Mouse (Mus musculus) bone marrow macrophage, adult 2 months (primary cell): ENCODE measurements around the gene Trir. TPM values are rescaled to one million over a fixed set of nuclear protein-coding genes. Genes with fewer than 3 reads are reported as not detected.

Experiments used
- H3K27ac ChIP-seq: 2 replicates; pipeline ENCODE4 v1.5.1; 2012; ENCODE audit warnings: low read depth, low read length; ENCODE audit not compliant: insufficient read depth
- H3K4me1 ChIP-seq: 2 replicates; pipeline ENCODE4 v1.6.1; 2012; ENCODE audit warnings: low read length; ENCODE audit not compliant: control insufficient read depth, insufficient read depth
- H3K4me3 ChIP-seq: 2 replicates; pipeline ENCODE4 v1.5.1; 2012; ENCODE audit warnings: mild to moderate bottlenecking, low read length, moderate library complexity; ENCODE audit not compliant: insufficient read depth
- CTCF ChIP-seq: IDR thresholded peaks from 2 replicates; pipeline ENCODE4 v1.5.1; 2012; ENCODE audit warnings: low read depth, mild to moderate bottlenecking, low read length, moderate library complexity
- POLR2A ChIP-seq: IDR thresholded peaks from 2 replicates; pipeline ENCODE4 v1.6.1; 2012; ENCODE audit warnings: mild to moderate bottlenecking, low read depth, low read length, borderline replicate concordance
- polyA plus RNA-seq: library from polyadenylated mRNA; stranded (reverse); fragments of >200 nt; gene quantifications from 2 replicates; pipeline ENCODE4 v1.2.4, GENCODE M21; 2012; ENCODE audit not compliant: missing spikeins, insufficient read depth, insufficient read length

Trir gene
- polyA plus RNA-seq, 1 experiment = 145 TPM

DNA sequence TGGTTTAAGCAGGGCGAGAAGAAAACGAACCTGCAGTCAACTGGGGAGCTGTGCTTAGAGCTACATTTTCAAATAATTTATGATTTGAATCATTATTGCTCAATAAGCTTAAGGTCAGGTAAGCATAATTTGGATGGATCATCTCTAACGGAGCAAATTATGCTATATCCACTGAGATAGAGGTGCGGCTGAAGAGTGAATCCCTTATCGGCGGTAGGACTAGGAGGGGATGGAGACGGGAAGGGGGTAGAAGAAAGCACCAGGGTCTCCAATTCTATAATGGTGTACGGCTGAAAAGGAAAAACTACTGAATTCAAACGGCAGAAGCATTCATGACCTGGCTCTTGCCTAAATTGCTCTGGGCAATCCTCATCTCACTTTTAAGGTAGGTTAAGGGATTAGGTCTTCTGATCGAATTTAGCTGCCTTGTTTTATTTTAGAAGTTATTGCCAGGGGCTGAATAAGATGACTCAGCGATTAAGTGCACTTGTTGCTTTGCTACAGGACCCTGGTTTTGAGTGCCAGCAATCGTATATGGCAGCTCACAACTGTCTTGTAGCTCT is 8.6 kb downstream of the Trir start:
- TF ChIP-seq CTCF = no peak
- peak overlapping the region; percentile 91 for H3K27ac ChIP-seq
- peak overlapping the region; percentile 81 for H3K4me3 ChIP-seq
- peaks cover 7% of the 10 kb centered on the region for H3K4me1 ChIP-seq

DNA sequence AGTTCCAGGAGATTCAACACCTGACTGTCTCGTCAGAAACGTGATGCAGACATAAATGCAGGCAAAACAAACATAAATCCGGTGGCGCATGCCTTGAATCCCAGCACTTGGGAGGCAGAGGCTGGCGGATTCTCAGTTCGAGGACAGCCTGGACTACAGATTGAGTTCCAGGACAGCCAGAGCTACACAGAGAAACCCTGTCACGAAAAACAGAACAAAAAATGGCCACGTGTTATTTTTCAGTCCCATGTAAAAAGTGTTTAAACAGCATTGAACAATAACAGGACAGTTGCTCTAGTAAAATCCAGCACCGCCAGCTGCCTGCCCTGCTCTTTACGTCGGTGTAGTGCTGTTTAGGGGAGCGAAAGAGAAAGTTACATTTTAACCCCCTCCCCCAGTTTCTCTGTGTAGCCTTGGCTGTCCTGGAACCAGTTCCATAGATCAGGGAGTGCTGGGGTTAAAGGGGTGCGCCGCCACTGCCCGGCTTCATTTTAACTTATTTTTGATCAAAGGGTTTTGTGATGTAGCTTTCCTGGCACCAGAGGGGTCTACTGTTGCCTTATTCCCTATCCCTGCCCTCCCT is 9.2 kb downstream of the Trir start:
- Histone ChIP-seq H3K4me1 (peaks cover 11% of the 10 kb centered on the region), H3K4me3 (peak overlapping the region; percentile 81), H3K27ac (peak overlapping the region; percentile 91)
- TF ChIP-seq POLR2A (no peak), CTCF (no peak)

- Histone ChIP-seq H3K27ac (peak overlapping the region; percentile 91), H3K4me3 (peak overlapping the region; percentile 81), H3K4me1 (peaks cover 12% of the 10 kb centered on the region)
- TF ChIP-seq CTCF (no peak), POLR2A (no peak)
These were observed 9.7 kb downstream of the Trir start for GRCm38 (mm10) chr8:85036381-85036717.

GRCm38 (mm10) chr8:85036718-85037365 is 10.2 kb downstream of the Trir start, which contains the start of gene Tnpo2:
Gene Tnpo2, plus strand, starts transcription at chr8:85036915.
- no peak for TF ChIP-seq CTCF
- TF ChIP-seq POLR2A = no peak

GRCm38 (mm10) chr8:85037366-85037680 is 10.7 kb downstream of the Trir start:
- TF ChIP-seq CTCF (no peak), POLR2A (no peak)

More at GRCm38 (mm10) chr8:85036718-85037365, 10.2 kb downstream of the Trir start, which contains the start of gene Tnpo2:
- peak within 1 kb of the TSS; percentile 96 for H3K27ac ChIP-seq
- peak within 1 kb of the TSS; percentile 91 for H3K4me3 ChIP-seq
- peaks cover 12% of the 10 kb centered on the region for H3K4me1 ChIP-seq

GRCm38 (mm10) chr8:85037681-85038531 is 11.3 kb downstream of the Trir start:
- Histone ChIP-seq H3K27ac (peak overlapping the region; percentile 96), H3K4me3 (peak overlapping the region; percentile 91), H3K4me1 (peaks cover 12% of the 10 kb centered on the region)
- no peak; the same call in 1 of the 2 replicates for TF ChIP-seq POLR2A
- TF ChIP-seq CTCF = no peak

More at GRCm38 (mm10) chr8:85037366-85037680, 10.7 kb downstream of the Trir start:
- Histone ChIP-seq H3K4me1 (peaks cover 12% of the 10 kb centered on the region), H3K27ac (peak overlapping the region; percentile 96), H3K4me3 (peak overlapping the region; percentile 91)

DNA sequence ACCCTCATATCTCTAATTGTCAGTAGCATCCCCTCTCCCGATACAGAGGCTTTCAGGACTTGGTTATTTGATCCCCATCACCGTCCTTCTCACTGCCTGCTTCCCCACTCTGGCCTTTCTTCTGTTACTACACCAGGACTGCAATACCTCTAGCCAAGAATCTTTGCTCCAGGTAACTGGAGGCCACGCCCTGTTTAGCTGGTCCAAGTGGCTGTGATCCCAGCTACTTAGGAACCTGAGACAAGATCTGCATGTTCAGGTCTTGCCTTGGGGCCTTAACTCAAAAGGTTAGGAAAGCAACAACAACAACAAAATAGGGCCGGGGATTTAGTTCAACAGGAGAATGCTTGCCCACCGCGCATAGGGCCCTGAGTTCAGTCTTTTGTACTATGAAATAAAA is 17.0 kb downstream of the Trir start:
- TF ChIP-seq CTCF (no peak), POLR2A (no peak)
- Histone ChIP-seq H3K4me1 (peaks cover 10% of the 10 kb centered on the region), H3K27ac (no peak overlapping the region), H3K4me3 (no peak overlapping the region)

- TF ChIP-seq POLR2A (no peak), CTCF (no peak)
- Histone ChIP-seq H3K4me1 (peaks cover 5% of the 10 kb centered on the region), H3K4me3 (no peak overlapping the region), H3K27ac (no peak overlapping the region)
These were observed 30.7 kb downstream of the Trir start for GRCm38 (mm10) chr8:85057367-85057766.

DNA sequence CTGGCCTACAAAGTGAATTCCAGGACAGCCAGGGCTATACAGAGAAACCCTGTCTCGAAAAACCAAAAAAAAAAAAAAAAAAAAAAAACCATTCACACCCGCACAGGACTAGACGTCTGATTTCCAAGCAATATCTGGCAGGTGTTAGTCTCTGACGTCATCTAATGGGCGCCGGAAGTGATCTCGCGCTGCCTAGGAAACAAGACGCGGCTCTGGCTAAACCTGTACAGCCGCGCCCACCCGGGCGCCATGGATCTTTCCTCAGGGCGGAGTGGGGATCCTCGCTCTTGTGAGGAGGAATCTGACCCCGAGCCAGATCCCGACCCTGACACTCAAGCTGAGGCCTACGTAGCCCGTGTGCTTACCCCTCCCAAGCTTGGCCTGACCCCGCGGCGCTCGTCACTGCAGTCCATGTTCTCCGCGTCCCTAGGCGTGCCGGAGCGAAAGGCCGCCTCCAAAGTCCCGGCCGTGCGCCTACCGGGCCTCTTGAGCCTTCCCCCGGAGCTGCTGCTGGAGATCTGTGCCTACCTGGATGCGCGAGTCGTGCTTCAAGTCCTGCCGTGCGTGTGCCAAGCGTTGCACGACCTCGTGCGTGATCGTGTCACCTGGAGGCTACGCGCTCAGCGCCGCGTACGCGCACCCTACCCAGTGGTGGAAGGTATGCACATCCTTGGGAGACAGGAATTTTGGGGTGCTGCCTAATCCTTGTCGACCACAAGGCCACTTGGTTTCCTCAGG is 33.4 kb downstream of the Trir start, which contains the start of gene Fbxw9:
TSS of gene Fbxw9 (plus strand) at position 177 of the 738 bp plus-strand sequence.
- H3K4me3 ChIP-seq = peak within 1 kb of the TSS; percentile 85
- H3K27ac ChIP-seq = no peak within 1 kb of the TSS
- TF ChIP-seq CTCF (no peak), POLR2A (no peak)
- peaks cover 5% of the 10 kb centered on the region for H3K4me1 ChIP-seq
